Mouse (Mus musculus): ENCODE results near the gene Tnrc18.

Tnrc18 gene

GRCm38 (mm10) chr5:142718486-142718885, 99.0 kb downstream of the Tnrc18 start:
- DNase-seq (ENCODE audit: low spot score): no peak

- no peak for DNase-seq (ENCODE audit: low spot score)
Observed at GRCm38 (mm10) chr5:142718037-142718436, 99.4 kb downstream of the Tnrc18 start.

GRCm38 (mm10) chr5:142716056-142716455, 101.4 kb downstream of the Tnrc18 start:
- DNase-seq (ENCODE audit: low spot score): no peak

GRCm38 (mm10) chr5:142715059-142715458, 102.4 kb downstream of the Tnrc18 start:
- no peak for DNase-seq (ENCODE audit: low spot score)

GRCm38 (mm10) chr5:142713966-142714365, 103.5 kb downstream of the Tnrc18 start:
- no peak for DNase-seq (ENCODE audit: low spot score)

- DNase-seq (ENCODE audit: low spot score): no peak
Observed at GRCm38 (mm10) chr5:142712373-142712772, 105.1 kb downstream of the Tnrc18 start.

- DNase-seq (ENCODE audit: low spot score): no peak
Observed at GRCm38 (mm10) chr5:142709436-142709835, 108.0 kb downstream of the Tnrc18 start.

- DNase-seq (ENCODE audit: low spot score): no peak
Observed at GRCm38 (mm10) chr5:142707709-142708108, 109.8 kb downstream of the Tnrc18 start.

GRCm38 (mm10) chr5:142703569-142703968, 113.9 kb downstream of the Tnrc18 start:
- no peak for DNase-seq (ENCODE audit: low spot score)

GRCm38 (mm10) chr5:142702511-142703138, 114.8 kb downstream of the Tnrc18 start:
- no peak for DNase-seq (ENCODE audit: low spot score)

- DNase-seq (ENCODE audit: low spot score): peak; percentile 61
Observed at GRCm38 (mm10) chr5:142701651-142702510, 115.6 kb downstream of the Tnrc18 start.

GRCm38 (mm10) chr5:142700842-142701589, 116.4 kb downstream of the Tnrc18 start:
- DNase-seq (ENCODE audit: low spot score): peak; percentile 29

GRCm38 (mm10) chr5:142697742-142698141, 119.7 kb downstream of the Tnrc18 start:
- DNase-seq (ENCODE audit: low spot score): no peak

GRCm38 (mm10) chr5:142696865-142697264, 120.6 kb downstream of the Tnrc18 start:
- DNase-seq (ENCODE audit: low spot score): no peak

GRCm38 (mm10) chr5:142696258-142696657, 121.2 kb downstream of the Tnrc18 start:
- DNase-seq (ENCODE audit: low spot score): no peak

GRCm38 (mm10) chr5:142694627-142695340, 122.7 kb downstream of the Tnrc18 start:
- peak; percentile 49 for DNase-seq (ENCODE audit: low spot score)

- no peak for DNase-seq (ENCODE audit: low spot score)
Observed at GRCm38 (mm10) chr5:142693738-142694430, 123.6 kb downstream of the Tnrc18 start.

- DNase-seq (ENCODE audit: low spot score): no peak
Observed at GRCm38 (mm10) chr5:142692971-142693737, 124.3 kb downstream of the Tnrc18 start.

- DNase-seq (ENCODE audit: low spot score): no peak
Observed at GRCm38 (mm10) chr5:142692248-142692647, 125.2 kb downstream of the Tnrc18 start, which contains the start of gene Slc29a4. TSS of gene Slc29a4 (plus strand) at chr5:142692512.

GRCm38 (mm10) chr5:142690343-142690742, 127.1 kb downstream of the Tnrc18 start:
- no peak for DNase-seq (ENCODE audit: low spot score)

Measured in yolk sac, embryonic 10.5 days (tissue).